Mouse (Mus musculus) liver, adult 2 months (tissue): Measurements from ENCODE around the gene Gm20388.

Source experiments
- CTCF ChIP-seq: fragments of 200-500 bp; IDR thresholded peaks from 2 replicates; pipeline ENCODE4 v1.5.1; 2011; ENCODE audit warnings: low read depth, low read length, control low read depth
- POLR2A ChIP-seq: fragments of 200-500 bp; IDR thresholded peaks from 2 replicates; pipeline ENCODE4 v1.6.1; 2011; ENCODE audit warnings: low read length, control low read depth; ENCODE audit not compliant: insufficient read depth; ENCODE audit errors: extremely low read depth

- TF ChIP-seq POLR2A: no peak
- no peak for TF ChIP-seq CTCF
These were observed 4349.7 kb downstream of the Gm20388 start for GRCm38 (mm10) chr8:124260371-124260770.
